Mouse (Mus musculus) liver, postnatal 0 days (tissue): ENCODE measurements at regions not wholly inside any gene's neighbourhood (a gene's known extent, or its start where the extent isn't known, plus 50 kb on each side); places are given as distances from the start of the nearest gene placed in this dataset.

Source experiments
- ATAC-seq: fragments of 200-750 bp; cut with Nextera tagmentation; 2 replicates; pipeline ENCODE4 v1.8.0; 2017; ENCODE audit warnings: mild to moderate bottlenecking, moderate library complexity
- DNase-seq: peaks from one replicate; pipeline ENCODE4 v3.0.0-alpha.2; 2016
- H3K27ac ChIP-seq: fragments of 300-500 bp; sonication (generic); 2 replicates; pipeline ENCODE4 v1.5.1; 2014; ENCODE audit warnings: antibody characterized with exemption, moderate library complexity, mild to moderate bottlenecking, low read depth
- H3K27me3 ChIP-seq: fragments of 300-500 bp; sonication (generic); 2 replicates; pipeline ENCODE4 v1.6.1; 2014; ENCODE audit warnings: low read length, control low read depth, mixed read lengths; ENCODE audit not compliant: insufficient read depth
- H3K36me3 ChIP-seq: fragments of 300-500 bp; sonication (generic); replicated peaks from 2 replicates; pipeline ENCODE4 v1.6.1; 2014; ENCODE audit warnings: mild to moderate bottlenecking, control low read depth, low read length, moderate library complexity, mixed read lengths; ENCODE audit not compliant: insufficient read depth
- H3K4me1 ChIP-seq: fragments of 300-500 bp; sonication (generic); 2 replicates; pipeline ENCODE4 v1.6.1; 2014; ENCODE audit warnings: antibody characterized with exemption, mild to moderate bottlenecking, control low read depth; ENCODE audit not compliant: insufficient read depth
- H3K4me2 ChIP-seq: fragments of 300-500 bp; sonication (generic); 2 replicates; pipeline ENCODE4 v1.6.1; 2014; ENCODE audit warnings: low read depth, mild to moderate bottlenecking, low read length, moderate library complexity, mixed read lengths
- H3K4me3 ChIP-seq: fragments of 300-500 bp; sonication (generic); 2 replicates; pipeline ENCODE4 v1.5.1; 2014; ENCODE audit warnings: low read depth, low read length
- H3K9ac ChIP-seq: fragments of 300-500 bp; sonication (generic); replicated peaks from 2 replicates; pipeline ENCODE4 v1.6.1; 2014; ENCODE audit warnings: mild to moderate bottlenecking, moderate library complexity
- H3K9me3 ChIP-seq: fragments of 300-500 bp; sonication (generic); 2 replicates; pipeline ENCODE4 v1.6.1; 2016; ENCODE audit warnings: mild to moderate bottlenecking, control low read depth, low read length, mixed read lengths
- CTCF ChIP-seq: sonication (generic); IDR thresholded peaks from 2 replicates; pipeline ENCODE4 v1.5.1; 2016; ENCODE audit warnings: antibody characterized with exemption, low read depth
- EP300 ChIP-seq: IDR thresholded peaks from 2 replicates; pipeline ENCODE4 v1.6.1; 2016; ENCODE audit warnings: antibody characterized with exemption, low read depth, mild to moderate bottlenecking
- WGBS: fragments of 180-500 bp; shearing (Covaris S2); extraction: QIAGEN DNeasy Blood & Tissue Kit; methylation state at CpG from one replicate; pipeline ENCODE4 v1.1.7; 2014; ENCODE audit not compliant: insufficient replicate concordance; 5-methylcytosine and 5-hydroxymethylcytosine counted together

GRCm38 (mm10) chr7:138650946-138651345 lies 194.9 kb upstream of the Ppp2r2d start:
- Histone ChIP-seq H3K4me2 (no peak overlapping the region), H3K27ac (no peak overlapping the region), H3K4me1 (no peaks in the 10 kb centered on the region), H3K9me3 (no peaks in the 10 kb centered on the region), H3K27me3 (no peaks in the 10 kb centered on the region), H3K9ac (no peak overlapping the region), H3K4me3 (no peak overlapping the region), H3K36me3 (no peaks in the 10 kb centered on the region)
- DNase-seq (no peak), ATAC-seq (no peak)
- no peak for TF ChIP-seq CTCF
- no peak for TF ChIP-seq EP300
- WGBS, result 82% methylated on average over 5 of the region's 5 CpGs

- Histone ChIP-seq H3K4me1 (no peaks in the 10 kb centered on the region), H3K27me3 (no peaks in the 10 kb centered on the region), H3K27ac (no peak overlapping the region), H3K36me3 (no peaks in the 10 kb centered on the region), H3K4me3 (no peak overlapping the region), H3K9ac (no peak overlapping the region), H3K9me3 (no peaks in the 10 kb centered on the region), H3K4me2 (no peak overlapping the region)
- no peak for TF ChIP-seq EP300
- no peak for ATAC-seq
- 70% methylated on average over 2 of the region's 2 CpGs for WGBS
- no peak for DNase-seq
Observed at GRCm38 (mm10) chr7:138647636-138648035, 198.2 kb upstream of the Ppp2r2d start.

GRCm38 (mm10) chr7:138640492-138641165 lies 205.2 kb upstream of the Ppp2r2d start:
- H3K4me3 ChIP-seq, result no peak overlapping the region
- no peaks in the 10 kb centered on the region for H3K9me3 ChIP-seq
- DNase-seq (no peak), ATAC-seq (no peak)
- no peaks in the 10 kb centered on the region for H3K27me3 ChIP-seq
- H3K4me2 ChIP-seq, result no peak overlapping the region
- no peak for TF ChIP-seq EP300
- no peak for TF ChIP-seq CTCF
- no peaks in the 10 kb centered on the region for H3K4me1 ChIP-seq
- no peak overlapping the region for H3K27ac ChIP-seq
- no peak overlapping the region for H3K9ac ChIP-seq
- WGBS, result 57% methylated on average over 6 of the region's 6 CpGs
- H3K36me3 ChIP-seq, result no peaks in the 10 kb centered on the region

- DNase-seq, result no peak
Observed at GRCm38 (mm10) chr7:138639541-138639940, 206.3 kb upstream of the Ppp2r2d start.

GRCm38 (mm10) chr7:138626061-138626460 lies 219.8 kb upstream of the Ppp2r2d start:
- ATAC-seq, result no peak

More at GRCm38 (mm10) chr7:138639541-138639940, 206.3 kb upstream of the Ppp2r2d start:
- Histone ChIP-seq H3K9ac (no peak overlapping the region), H3K27ac (no peak overlapping the region), H3K36me3 (no peaks in the 10 kb centered on the region), H3K27me3 (no peaks in the 10 kb centered on the region), H3K4me3 (no peak overlapping the region), H3K4me1 (no peaks in the 10 kb centered on the region), H3K4me2 (no peak overlapping the region), H3K9me3 (no peaks in the 10 kb centered on the region)
- no peak for ATAC-seq
- no peak for TF ChIP-seq CTCF
- 75% methylated on average over 3 of the region's 3 CpGs for WGBS

GRCm38 (mm10) chr7:138620896-138621655 lies 223.5 kb upstream of the Tcerg1l start:
- TF ChIP-seq EP300 (no peak), CTCF (no peak)
- no peak for ATAC-seq

More at GRCm38 (mm10) chr7:138626061-138626460, 219.8 kb upstream of the Ppp2r2d start:
- no peak overlapping the region for H3K27ac ChIP-seq
- no peak for DNase-seq
- WGBS, result 69% methylated on average over 9 of the region's 9 CpGs
- H3K4me1 ChIP-seq, result no peaks in the 10 kb centered on the region
- no peak for TF ChIP-seq EP300
- no peak for TF ChIP-seq CTCF
- H3K4me3 ChIP-seq, result no peak overlapping the region
- no peaks in the 10 kb centered on the region for H3K36me3 ChIP-seq
- H3K27me3 ChIP-seq, result no peaks in the 10 kb centered on the region
- no peaks in the 10 kb centered on the region for H3K9me3 ChIP-seq
- no peak overlapping the region for H3K4me2 ChIP-seq
- no peak overlapping the region for H3K9ac ChIP-seq

More at GRCm38 (mm10) chr7:138620896-138621655, 223.5 kb upstream of the Tcerg1l start:
- Histone ChIP-seq H3K27ac (no peak overlapping the region), H3K9ac (no peak overlapping the region), H3K4me3 (no peak overlapping the region), H3K4me1 (no peaks in the 10 kb centered on the region), H3K4me2 (no peak overlapping the region), H3K9me3 (no peaks in the 10 kb centered on the region), H3K27me3 (no peaks in the 10 kb centered on the region), H3K36me3 (no peaks in the 10 kb centered on the region)
- WGBS, result 81% methylated on average over 10 of the region's 10 CpGs
- DNase-seq, result no peak
